Mouse (Mus musculus) liver, postnatal 0 days (tissue): ENCODE data around the gene Cdh12.

Experiments
- CTCF ChIP-seq: sonication (generic); IDR thresholded peaks from 2 replicates; pipeline ENCODE4 v1.5.1; 2016; ENCODE audit warnings: antibody characterized with exemption, low read depth
- EP300 ChIP-seq: IDR thresholded peaks from 2 replicates; pipeline ENCODE4 v1.6.1; 2016; ENCODE audit warnings: antibody characterized with exemption, low read depth, mild to moderate bottlenecking

GRCm38 (mm10) chr15:21536909-21537308 is 1087.8 kb downstream of the Cdh12 start:
- no peak for TF ChIP-seq EP300
- TF ChIP-seq CTCF: no peak
